ENCODE assay signal across 13 mouse cellular contexts in the genomic region with DNA sequence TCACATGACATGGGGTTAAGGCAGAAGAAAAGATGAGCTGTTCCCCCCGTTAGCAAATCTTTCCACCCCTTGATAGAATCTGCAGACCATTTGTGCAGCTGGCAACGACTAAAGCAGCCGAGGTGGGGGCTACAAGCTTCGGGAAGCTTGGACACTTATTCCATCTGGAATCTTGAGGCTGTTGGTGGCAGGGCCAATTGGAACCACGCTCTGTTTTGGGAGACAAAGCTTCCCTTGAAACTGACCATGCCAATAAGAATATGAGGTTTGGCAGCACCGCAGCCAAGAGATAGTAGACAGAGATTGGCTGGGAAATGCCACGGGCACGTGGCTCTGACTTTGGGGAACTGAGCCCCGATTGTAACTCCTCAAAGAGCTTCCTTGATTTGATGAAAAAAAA. TPM values are rescaled to one million over a fixed set of nuclear protein-coding genes. Genes with fewer than 3 reads are reported as not detected.
DNase-seq lines count a peak whose midpoint lies in the region; ATAC-seq and TF ChIP-seq lines count a peak whose summit lies in the region.
"Had no signal": no experiment of that assay in that cellular context is flagged by ENCODE, and none has a peak within 500 bp of the region (broad histone marks: within the 10 kb centered on the region; RNA-seq: fewer than 3 reads in every experiment).

No protein-coding gene starts in this region.

- no peak for ATAC-seq in hindbrain, embryonic 13.5 days (ENCODE audit: low FRiP score)
- no peak for ATAC-seq in hindbrain, embryonic 11.5 days (ENCODE audit: low FRiP score)
- no peak for ATAC-seq in stomach, embryonic 15.5 days (ENCODE audit: insufficient read depth, low FRiP score, low read depth)
- no peak for ATAC-seq in stomach, postnatal 0 days (ENCODE audit: low FRiP score, low TSS enrichment)
- no peak for ATAC-seq in kidney, embryonic 15.5 days (replicated peaks; ENCODE audit: low FRiP score)

- no peak overlapping the region for H3K9ac ChIP-seq in hindbrain, embryonic 13.5 days
- no peak overlapping the region for H3K9ac ChIP-seq in hindbrain, embryonic 11.5 days (ENCODE audit: low read depth, low read length)
- no peak overlapping the region for H3K9ac ChIP-seq in stomach, embryonic 15.5 days
- H3K9ac ChIP-seq in stomach, postnatal 0 days (ENCODE audit: low read length) = no peak overlapping the region
- H3K9ac ChIP-seq in kidney, embryonic 15.5 days = no peak overlapping the region
- H3K9ac ChIP-seq: midbrain, embryonic 12.5 days had no signal

- intact Hi-C loops in heart, postnatal 14 days (cut with DNase I) = no loop called here

- DNase-seq in hindbrain, embryonic 11.5 days (ENCODE audit: low spot score) = no peak
- DNase-seq in stomach, postnatal 0 days (ENCODE audit: low spot score) = no peak
- DNase-seq in heart, postnatal 14 days = peak; percentile 12 to 39
- no peak for DNase-seq in T-cell, adult 2 months (ENCODE audit: low spot score)
- DNase-seq in kidney, postnatal 36 days = no peak
- DNase-seq: kidney, adult 8-10 months; thymus, postnatal 25 days had no signal

- H3K4me1 ChIP-seq in hindbrain, embryonic 13.5 days (replicated peaks) = peaks cover 43% of the 10 kb centered on the region
- peaks cover 2% of the 10 kb centered on the region; the same call in 1 of the 2 replicates for H3K4me1 ChIP-seq in hindbrain, embryonic 11.5 days (replicated peaks; ENCODE audit: control insufficient read depth, insufficient read depth, low read length)
- H3K4me1 ChIP-seq in stomach, embryonic 15.5 days = no peaks in the 10 kb centered on the region
- no peaks in the 10 kb centered on the region for H3K4me1 ChIP-seq in stomach, postnatal 0 days (replicated peaks; ENCODE audit: control insufficient read depth, insufficient read depth)
- H3K4me1 ChIP-seq in kidney, embryonic 15.5 days = peaks cover 10% of the 10 kb centered on the region

- no peak overlapping the region for H3K4me2 ChIP-seq in hindbrain, embryonic 13.5 days
- H3K4me2 ChIP-seq in hindbrain, embryonic 11.5 days (replicated peaks; ENCODE audit: low read depth, low read length) = no peak overlapping the region
- no peak overlapping the region for H3K4me2 ChIP-seq in stomach, embryonic 15.5 days
- H3K4me2 ChIP-seq in stomach, postnatal 0 days (replicated peaks; ENCODE audit: low read depth) = no peak overlapping the region
- no peak overlapping the region for H3K4me2 ChIP-seq in kidney, embryonic 15.5 days
- H3K4me2 ChIP-seq: liver, embryonic 11.5 days; midbrain, embryonic 12.5 days had no signal

- peak overlapping the region; percentile 44; the same call in 1 of the 2 replicates for H3K27ac ChIP-seq in hindbrain, embryonic 13.5 days
- no peak overlapping the region for H3K27ac ChIP-seq in hindbrain, embryonic 11.5 days (ENCODE audit: low read depth, low read length)
- H3K27ac ChIP-seq in stomach, embryonic 15.5 days = 0 out of 2 replicates have a peak overlapping the region, but pooled peaks have one; percentile 16
- H3K27ac ChIP-seq in stomach, postnatal 0 days (replicated peaks) = no peak overlapping the region
- H3K27ac ChIP-seq in kidney, embryonic 15.5 days = no peak overlapping the region
- H3K27ac ChIP-seq: midbrain, embryonic 12.5 days had no signal

- no peaks in the 10 kb centered on the region for H3K36me3 ChIP-seq in hindbrain, embryonic 13.5 days
- H3K36me3 ChIP-seq in hindbrain, embryonic 11.5 days (ENCODE audit: control insufficient read depth, insufficient read depth, low read length) = no peaks in the 10 kb centered on the region
- H3K36me3 ChIP-seq in stomach, embryonic 15.5 days = no peaks in the 10 kb centered on the region
- H3K36me3 ChIP-seq in stomach, postnatal 0 days (ENCODE audit: control insufficient read depth, insufficient read depth, low read length) = no peaks in the 10 kb centered on the region
- no peaks in the 10 kb centered on the region for H3K36me3 ChIP-seq in kidney, embryonic 15.5 days
- H3K36me3 ChIP-seq: midbrain, embryonic 12.5 days had no signal

- H3K9me3 ChIP-seq in hindbrain, embryonic 13.5 days = no peaks in the 10 kb centered on the region
- no peaks in the 10 kb centered on the region for H3K9me3 ChIP-seq in hindbrain, embryonic 11.5 days (ENCODE audit: control insufficient read depth, low read length)
- H3K9me3 ChIP-seq in stomach, embryonic 15.5 days = no peaks in the 10 kb centered on the region
- H3K9me3 ChIP-seq in stomach, postnatal 0 days (ENCODE audit: control insufficient read depth, low read length) = no peaks in the 10 kb centered on the region
- no peaks in the 10 kb centered on the region for H3K9me3 ChIP-seq in kidney, embryonic 15.5 days (replicated peaks)
- H3K9me3 ChIP-seq: midbrain, embryonic 12.5 days had no signal

- no peaks in the 10 kb centered on the region for H3K27me3 ChIP-seq in hindbrain, embryonic 13.5 days
- H3K27me3 ChIP-seq in hindbrain, embryonic 11.5 days (ENCODE audit: control insufficient read depth, insufficient read depth, low read length) = no peaks in the 10 kb centered on the region
- H3K27me3 ChIP-seq in stomach, embryonic 15.5 days (replicated peaks) = no peaks in the 10 kb centered on the region
- no peaks in the 10 kb centered on the region for H3K27me3 ChIP-seq in stomach, postnatal 0 days (ENCODE audit: control insufficient read depth, insufficient read depth, low read length)
- H3K27me3 ChIP-seq in kidney, embryonic 15.5 days = no peaks in the 10 kb centered on the region
- H3K27me3 ChIP-seq: CH12.LX; midbrain, embryonic 12.5 days had no signal

- no peak for TF ChIP-seq EP300 in stomach, postnatal 0 days (optimal IDR thresholded peaks at IDR 0.05)

- no peak overlapping the region for H3K4me3 ChIP-seq in hindbrain, embryonic 13.5 days
- no peak overlapping the region for H3K4me3 ChIP-seq in hindbrain, embryonic 11.5 days (ENCODE audit: low read depth, low read length)
- H3K4me3 ChIP-seq in stomach, embryonic 15.5 days (replicated peaks) = no peak overlapping the region
- no peak overlapping the region for H3K4me3 ChIP-seq in stomach, postnatal 0 days (ENCODE audit: low read depth, low read length)
- H3K4me3 ChIP-seq in kidney, embryonic 15.5 days (replicated peaks) = no peak overlapping the region
- H3K4me3 ChIP-seq: midbrain, embryonic 12.5 days had no signal

- WGBS in hindbrain, embryonic 13.5 days = 64% methylated on average over 9 of the region's 9 CpGs
- WGBS in hindbrain, embryonic 11.5 days = 63% methylated on average over 9 of the region's 9 CpGs
- 55% methylated on average over 9 of the region's 9 CpGs for WGBS in stomach, embryonic 15.5 days
- 52% methylated on average over 9 of the region's 9 CpGs for WGBS in stomach, postnatal 0 days
- 54% methylated on average over 9 of the region's 9 CpGs for WGBS in kidney, embryonic 15.5 days

- no peak for TF ChIP-seq CTCF in stomach, postnatal 0 days (IDR thresholded peaks at IDR 0.05; ENCODE audit: low read depth)

RNA-seq across cellular contexts. Expression of gene Vash1, which starts 31.7 kb away (rescaled TPM):
- polyA plus RNA-seq in hindbrain, embryonic 13.5 days (2015; fragmentation: Nextera tagmentation; extraction: Ambion mirVana) = 35.1 TPM in 2 replicates
- 26.5 and 28.1 TPM in 2 replicates for polyA plus RNA-seq in hindbrain, embryonic 11.5 days (2014; fragmentation: Nextera tagmentation; extraction: Ambion mirVana)
- 8.7 and 9.7 TPM in 2 replicates for polyA plus RNA-seq in stomach, embryonic 15.5 days (2015; fragmentation: Nextera tagmentation; extraction: Ambion mirVana)
- 3.4 and 3.5 TPM in 2 replicates for polyA plus RNA-seq in stomach, postnatal 0 days (2015; fragmentation: Nextera tagmentation; extraction: Ambion mirVana)
- total RNA-seq in heart, postnatal 14 days (2021) = 10 to 100 TPM; 23.4 to 32.5 TPM
- polyA plus RNA-seq in kidney, embryonic 15.5 days (2015; fragmentation: Nextera tagmentation; extraction: Ambion mirVana) = 10.2 and 10.7 TPM in 2 replicates

Comparison
In these comparisons a context has a peak if more than half of its experiments do, and no peak if none do; other contexts are left out.
1. H3K27ac ChIP-seq: peak in hindbrain, embryonic 13.5 days (single experiment) and stomach, embryonic 15.5 days (single experiment); none in hindbrain, embryonic 11.5 days (single experiment), stomach, postnatal 0 days (single experiment) and kidney, embryonic 15.5 days (single experiment).
2. DNase-seq: peak in heart, postnatal 14 days (2 of 2); none in hindbrain, embryonic 11.5 days (single experiment), stomach, postnatal 0 days (single experiment), T-cell, adult 2 months (single experiment) and kidney, postnatal 36 days (0 of 2).